Mouse (Mus musculus) left cerebral cortex, adult 18-20 months (tissue): Measurements from ENCODE around the gene Taf8. TPM values are rescaled to one million over a fixed set of nuclear protein-coding genes. Genes with fewer than 3 reads are reported as not detected.

Source experiments
- DNase-seq, 2 experiments: peaks; one replicate each; pipeline ENCODE4 v3.0.0; 2021 to 2022; ENCODE audit warnings: low spot score in 2 of 2, mixed read lengths in 1 of 2
- long read RNA-seq, 2 experiments: library from polyadenylated mRNA; stranded (forward); transcript quantifications; one replicate each; pipeline ENCODE4 v2.0.0; 2021
- total RNA-seq, 2 experiments: library from RNA; stranded (reverse); gene quantifications; 2 replicates each; pipeline ENCODE4 v1.2.3; 2021

Gene Taf8
- 10 to 100 TPM; 16.8 to 19.1 TPM for total RNA-seq
- long read RNA-seq, experiment 1, transcript Taf8-201 (9 exons, 2,784 nt): major isoform, 5 of 11 reads
- long read RNA-seq, experiment 1, partial matches to known transcripts: 1 of 11 reads
- long read RNA-seq, experiment 1, other reads (novel, unspliced or antisense): 0 of 11 reads
- long read RNA-seq, experiment 2, transcript Taf8-201 (9 exons, 2,784 nt): major isoform, 9 of 13 reads
- long read RNA-seq, experiment 2, partial matches to known transcripts: 1 of 13 reads
- long read RNA-seq, experiment 2, other reads (novel, unspliced or antisense): 2 of 13 reads

DNA sequence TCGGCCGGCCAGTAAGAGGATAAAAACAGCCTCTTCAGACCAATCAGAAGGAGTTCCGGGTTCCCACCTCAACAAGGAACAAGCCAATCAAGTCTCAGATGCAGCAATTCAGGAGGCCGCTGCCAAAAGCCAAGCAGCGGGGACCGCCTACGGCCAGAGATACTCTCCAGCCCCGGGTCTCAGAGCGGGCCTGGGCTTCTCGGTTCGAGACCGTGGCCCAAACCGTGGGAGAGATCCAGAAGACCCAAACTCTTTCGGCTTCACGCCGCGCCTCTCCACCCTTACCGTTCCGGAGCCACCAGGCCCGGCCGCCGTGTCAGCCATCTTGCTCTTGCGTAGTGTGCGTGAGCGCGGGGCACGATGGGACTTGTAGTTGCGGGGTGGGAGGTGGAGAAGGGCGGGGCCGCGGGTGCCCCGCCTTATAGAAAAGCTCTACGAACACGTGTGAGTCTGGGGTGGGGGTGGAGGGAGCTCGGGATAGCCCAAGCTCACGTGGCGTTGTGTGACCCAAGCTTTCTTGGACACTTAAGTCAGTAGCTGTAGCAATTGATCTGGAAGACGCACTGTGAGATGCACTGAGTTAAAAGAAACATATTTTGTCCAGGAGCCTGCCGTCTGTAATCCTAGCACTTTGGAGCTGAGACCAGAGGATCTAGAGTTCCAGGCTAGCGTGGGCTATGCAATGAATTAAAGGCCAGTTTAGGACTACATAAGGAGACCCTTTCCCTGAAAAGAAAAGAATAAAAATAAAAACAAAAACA lies at the start of gene Taf8:
Taf8 (minus strand) TSS at position 347 of the 761 bp plus-strand sequence.
- DNase-seq: peak; percentile 90 to 94

DNA sequence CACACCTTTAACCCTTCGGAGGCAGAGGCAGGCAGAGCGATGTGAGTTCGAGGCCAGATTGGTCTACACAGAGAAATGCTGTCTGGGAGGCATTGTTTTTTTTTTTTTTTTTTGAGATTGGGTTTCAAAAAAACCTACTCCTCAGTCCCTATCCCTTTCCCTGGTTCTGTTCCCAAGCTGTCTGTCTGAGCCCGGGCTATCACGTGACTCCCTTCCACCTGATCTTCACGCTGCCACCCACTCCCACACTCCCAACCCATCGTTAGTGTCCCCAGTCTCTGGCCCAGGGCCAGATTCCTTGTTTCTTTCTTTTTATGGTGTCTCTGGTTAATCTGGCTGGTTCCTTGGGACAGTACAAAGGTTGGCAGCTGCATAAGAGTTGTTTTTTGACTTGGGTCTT lies 49.0 kb upstream of the Taf8 start:
- DNase-seq: no peak

DNA sequence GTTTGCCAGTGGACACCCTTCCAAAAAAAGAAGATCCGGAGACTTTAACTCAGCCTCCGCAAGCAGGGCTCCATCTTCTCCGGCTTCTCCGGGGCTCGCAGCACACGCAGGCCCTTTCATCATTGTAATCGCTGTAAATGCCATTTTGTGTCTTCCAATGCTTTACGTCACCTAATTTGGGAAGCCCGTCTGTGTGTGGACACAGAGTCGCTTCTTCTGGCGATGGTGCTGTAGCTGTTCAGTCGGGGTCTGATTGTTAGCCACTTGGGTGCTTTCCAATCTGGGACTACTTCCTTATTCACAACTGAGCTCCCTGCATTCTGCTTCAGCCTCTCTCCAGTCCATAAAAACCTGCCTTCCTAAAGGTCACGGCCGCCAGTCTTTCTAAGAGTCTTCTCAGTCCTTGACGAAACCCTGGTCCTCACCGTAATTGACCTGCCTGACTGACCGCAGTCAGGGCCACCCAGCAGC lies 43.8 kb upstream of the Taf8 start:
- peak in 1 of 2 experiments; percentile 28 for DNase-seq

DNA sequence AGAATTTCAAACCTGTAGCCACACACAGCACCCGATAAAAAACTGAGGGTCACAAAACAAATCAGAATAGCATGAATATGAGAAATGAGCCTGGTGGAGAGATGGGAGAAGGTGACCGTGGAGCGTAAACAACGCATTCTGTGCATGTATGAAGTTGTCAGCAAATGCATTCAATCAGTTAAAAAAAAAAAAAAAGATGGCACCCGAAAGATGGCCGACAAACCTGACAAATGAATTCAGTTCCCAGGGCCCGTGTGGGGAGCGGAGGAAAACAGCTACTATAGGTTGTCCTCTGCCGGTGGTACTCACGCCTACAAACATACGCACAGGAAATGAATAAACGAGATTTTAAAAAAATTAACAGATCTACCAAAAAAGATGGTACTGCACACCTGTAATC lies 43.1 kb upstream of the Taf8 start:
- no peak for DNase-seq

DNA sequence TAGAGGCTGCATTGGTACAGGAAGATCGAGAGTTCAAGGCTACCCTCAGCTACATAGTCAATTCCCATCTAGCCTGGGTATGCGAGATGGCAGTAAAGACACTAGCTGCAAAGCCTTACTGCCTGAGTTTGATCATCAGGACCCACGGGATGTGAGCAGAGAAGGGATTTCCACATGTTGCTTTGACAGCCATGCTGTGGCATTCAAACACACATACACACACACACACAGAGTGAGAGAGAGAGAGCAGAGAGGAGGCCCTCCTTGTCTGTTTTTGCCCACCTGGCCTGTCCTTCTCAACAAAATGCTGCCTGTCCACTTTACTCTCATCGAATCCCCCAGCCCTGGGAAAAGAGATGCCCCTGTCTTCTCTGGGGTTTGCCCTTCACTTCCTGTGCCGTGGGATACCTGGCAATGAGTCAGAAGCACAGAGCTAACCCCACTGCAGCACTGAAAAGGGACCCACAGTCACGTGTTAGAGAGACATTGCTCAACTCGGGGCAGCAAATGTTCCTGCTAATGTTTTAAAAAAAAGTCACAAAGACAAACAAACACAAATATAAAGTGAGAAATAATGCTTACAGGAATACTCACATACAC lies 41.1 kb upstream of the Taf8 start:
- no peak for DNase-seq

DNA sequence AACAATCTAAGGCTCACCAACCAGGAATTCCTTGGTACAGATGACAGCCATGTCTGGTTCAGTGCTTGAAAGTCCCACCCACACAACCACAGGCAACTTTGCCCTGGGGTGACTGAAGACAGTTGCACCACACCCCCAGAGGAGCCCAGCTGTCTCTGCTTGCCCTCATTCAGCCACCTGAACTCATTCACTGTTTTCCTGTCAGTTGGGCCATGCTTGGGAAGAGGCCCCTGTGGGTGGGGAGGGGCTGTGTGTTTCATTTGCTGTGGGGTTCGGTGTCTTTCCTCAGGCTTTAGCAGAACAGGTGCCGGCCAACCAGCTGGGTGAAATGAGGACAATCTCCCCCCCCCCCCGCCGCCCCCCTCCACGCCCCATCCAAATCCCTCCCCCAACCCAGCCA lies 40.0 kb upstream of the Taf8 start:
- no peak for DNase-seq

- no peak for DNase-seq
These were observed 37.0 kb upstream of the Taf8 start for GRCm38 (mm10) chr17:47539128-47539527.

GRCm38 (mm10) chr17:47538049-47538448 lies 36.0 kb upstream of the Taf8 start:
- DNase-seq: no peak

DNA sequence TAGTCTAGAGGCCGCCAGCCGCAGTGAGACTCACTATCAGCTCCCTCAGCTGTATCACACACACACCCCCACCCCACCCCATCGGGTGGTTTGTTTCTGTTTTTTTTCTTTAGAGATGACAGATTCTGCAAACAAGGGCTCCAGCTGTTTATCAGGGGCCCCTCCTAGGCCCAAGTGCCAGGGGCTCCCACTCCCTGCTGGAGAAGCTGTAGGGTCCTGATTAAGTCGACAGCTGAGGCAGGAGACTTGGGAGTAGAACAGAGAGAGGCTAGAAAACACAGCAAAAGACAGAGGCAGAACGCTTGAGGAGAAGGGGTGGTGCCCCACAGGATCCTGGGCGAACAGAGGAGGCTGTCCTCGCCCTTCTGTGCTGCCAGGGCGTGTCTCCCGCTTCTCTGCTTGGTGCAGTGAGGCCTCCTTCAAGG lies 33.7 kb upstream of the Taf8 start:
- no peak for DNase-seq

DNA sequence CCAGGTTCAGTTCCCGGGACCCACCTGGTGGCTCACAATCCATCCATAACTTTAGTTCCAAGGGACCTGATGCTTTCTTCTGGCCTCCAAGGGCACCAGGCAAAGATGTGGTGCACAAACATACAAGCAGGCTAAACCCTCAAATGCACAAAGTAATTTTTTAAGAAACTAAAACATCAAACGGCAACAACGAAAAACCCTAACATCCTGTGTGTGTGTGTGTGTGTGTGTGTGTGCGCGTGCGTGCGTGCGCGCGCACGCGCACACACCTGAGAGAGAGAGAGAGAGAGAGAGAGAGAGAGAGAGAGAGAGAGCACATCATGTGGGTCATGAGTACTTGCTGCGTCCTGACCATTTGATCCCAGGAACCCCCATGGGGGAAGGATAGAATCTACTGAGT lies 31.6 kb upstream of the Taf8 start:
- no peak for DNase-seq

DNA sequence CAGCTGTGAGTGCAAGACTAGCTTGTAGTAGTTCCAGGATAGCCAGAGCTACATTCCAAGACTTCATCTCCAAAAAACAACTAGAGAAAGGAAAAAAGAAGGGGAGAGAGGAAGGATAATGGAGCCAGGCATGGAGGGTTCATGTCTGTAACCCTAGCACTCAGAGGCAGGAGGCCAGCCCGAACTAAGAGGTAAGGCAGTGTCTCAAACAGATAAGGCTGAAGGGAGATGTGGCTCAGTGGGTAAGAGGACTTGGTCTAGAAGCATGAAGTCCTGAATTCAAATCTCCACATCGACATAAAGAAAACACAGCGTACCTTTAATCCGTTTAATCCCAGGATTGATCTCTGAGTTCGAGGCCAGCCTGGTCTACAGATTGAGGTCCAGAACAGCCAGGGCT lies 30.3 kb upstream of the Taf8 start:
- DNase-seq: no peak

DNA sequence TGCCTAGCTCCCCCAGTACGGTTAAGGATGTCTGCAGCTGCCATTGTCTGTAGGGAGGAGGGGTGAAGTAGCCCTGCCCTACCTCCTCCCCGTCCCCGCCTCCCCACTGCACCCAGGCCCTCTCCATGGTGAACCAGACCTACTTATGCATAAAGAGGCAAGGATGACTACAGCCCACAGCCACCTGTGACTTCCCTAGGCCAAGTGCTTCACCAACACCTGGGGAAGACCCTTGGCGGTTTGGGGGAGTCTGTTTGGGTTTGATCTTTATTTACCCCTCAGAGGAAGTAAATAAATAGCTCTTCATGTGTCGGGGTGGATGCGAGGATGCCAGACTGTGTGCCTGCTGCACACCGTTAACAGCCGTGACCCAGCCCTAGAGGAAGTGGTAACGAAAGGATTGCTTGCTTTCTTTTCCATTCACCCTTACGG lies 29.3 kb upstream of the Taf8 start:
- DNase-seq: no peak

GRCm38 (mm10) chr17:47529595-47529994 lies 27.5 kb upstream of the Taf8 start:
- DNase-seq: no peak

DNA sequence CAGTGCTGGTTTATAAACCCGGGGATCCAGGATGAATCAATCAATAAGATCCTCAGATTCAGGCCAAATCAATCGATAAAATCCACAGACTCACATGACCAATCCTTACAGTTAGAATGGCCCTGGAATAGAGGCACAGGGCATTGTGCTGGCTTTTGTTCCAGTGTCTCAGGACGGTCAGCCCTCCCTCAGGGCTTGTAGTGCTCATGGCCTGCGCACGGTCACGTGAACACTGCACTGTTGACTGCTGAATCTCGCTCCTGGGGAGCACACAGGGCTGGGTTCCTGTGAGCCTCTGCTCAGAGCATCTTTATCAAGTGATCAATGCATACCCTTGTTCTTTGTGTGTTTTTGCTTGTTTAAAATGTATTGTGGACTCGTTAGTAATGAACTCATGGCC lies 26.8 kb upstream of the Taf8 start:
- DNase-seq: no peak

DNA sequence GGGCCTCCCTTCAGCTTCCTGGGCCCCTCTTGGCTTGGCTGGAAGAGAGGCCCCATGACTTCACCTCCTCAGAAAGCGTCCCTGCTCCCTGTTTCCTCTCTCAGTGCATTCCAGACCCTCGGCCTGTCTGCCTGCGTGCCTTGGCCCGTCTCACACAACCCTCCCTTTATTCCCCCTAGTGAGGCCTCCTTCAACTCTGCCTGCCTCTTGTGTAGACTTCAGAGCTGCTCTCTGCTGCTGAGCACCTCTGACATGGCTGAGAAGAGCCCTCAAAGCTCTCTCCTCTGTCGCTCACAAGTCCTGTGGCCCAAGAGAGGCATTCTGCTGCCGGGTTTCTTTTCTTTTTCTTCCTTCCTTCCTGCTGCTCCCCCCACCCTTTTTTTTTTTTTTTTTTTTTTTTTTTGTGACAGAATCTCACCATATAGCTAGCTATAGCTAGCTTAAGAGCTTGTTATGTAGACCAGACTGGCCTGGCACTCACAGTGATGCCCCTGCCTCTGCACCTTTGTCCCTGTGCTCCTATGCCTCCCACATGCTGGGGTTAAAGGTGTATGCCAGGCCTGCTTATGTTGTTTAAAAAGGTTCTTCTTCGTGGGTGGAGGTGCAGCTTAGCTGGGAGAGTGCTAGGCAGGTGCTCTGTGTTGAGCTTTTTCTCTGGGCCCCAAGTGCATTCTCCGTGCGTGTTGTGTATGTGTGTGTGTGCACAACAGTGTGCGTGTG lies 25.6 kb upstream of the Taf8 start:
- no peak for DNase-seq

DNA sequence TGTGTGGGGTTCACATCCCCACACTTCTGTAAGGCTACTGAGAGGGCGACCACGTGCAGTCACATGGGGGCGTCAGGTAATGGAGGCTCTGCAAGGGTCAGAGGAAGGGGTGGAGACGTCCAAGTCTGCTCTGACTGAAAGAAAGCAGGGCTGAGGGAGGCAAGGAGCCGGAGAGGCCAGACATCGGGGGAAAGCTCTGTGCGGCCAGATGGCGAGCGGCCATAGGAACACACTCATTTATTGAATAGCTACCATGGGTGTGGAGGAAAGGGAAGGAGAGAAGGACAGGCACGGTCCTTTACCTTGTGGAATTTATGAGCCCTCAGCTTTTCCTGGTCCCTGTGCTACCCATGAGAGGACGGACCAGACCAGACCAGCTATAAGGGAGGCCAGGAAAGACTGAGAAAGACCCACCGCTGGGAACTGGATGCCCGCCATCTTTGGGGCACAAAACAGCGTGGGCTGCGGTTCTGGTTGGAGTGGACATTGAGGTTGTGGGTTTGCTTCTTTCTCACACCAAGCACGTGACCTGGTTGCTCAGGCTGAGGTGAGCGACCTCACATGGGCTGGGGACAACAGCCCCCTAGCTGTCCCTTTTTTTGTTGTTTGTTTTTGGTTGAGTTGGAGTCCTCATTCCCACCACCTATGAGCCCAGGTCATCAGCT lies 24.9 kb upstream of the Taf8 start:
- no peak for DNase-seq

- no peak for DNase-seq
These were observed 22.9 kb upstream of the Taf8 start for GRCm38 (mm10) chr17:47524991-47525390.

DNA sequence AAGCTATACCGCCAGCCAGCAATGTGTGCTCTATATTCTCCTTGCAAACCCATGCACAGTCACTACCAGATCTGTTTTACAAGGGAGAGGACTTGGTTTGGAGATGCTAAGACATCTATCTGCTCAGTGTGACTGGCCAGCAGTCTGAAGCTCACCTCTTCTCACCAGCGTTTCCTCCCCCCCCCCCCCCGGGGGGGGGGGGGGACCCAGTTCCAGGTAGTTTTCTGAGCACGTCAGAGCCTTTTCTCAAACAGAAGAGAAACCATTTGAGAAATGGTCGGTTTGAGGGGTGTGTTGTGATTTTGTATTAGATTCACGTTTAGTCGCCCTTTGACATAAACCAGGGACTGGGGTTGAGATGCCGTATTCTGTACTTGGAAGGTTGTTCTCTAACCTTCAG lies 22.0 kb upstream of the Taf8 start:
- DNase-seq: no peak

DNA sequence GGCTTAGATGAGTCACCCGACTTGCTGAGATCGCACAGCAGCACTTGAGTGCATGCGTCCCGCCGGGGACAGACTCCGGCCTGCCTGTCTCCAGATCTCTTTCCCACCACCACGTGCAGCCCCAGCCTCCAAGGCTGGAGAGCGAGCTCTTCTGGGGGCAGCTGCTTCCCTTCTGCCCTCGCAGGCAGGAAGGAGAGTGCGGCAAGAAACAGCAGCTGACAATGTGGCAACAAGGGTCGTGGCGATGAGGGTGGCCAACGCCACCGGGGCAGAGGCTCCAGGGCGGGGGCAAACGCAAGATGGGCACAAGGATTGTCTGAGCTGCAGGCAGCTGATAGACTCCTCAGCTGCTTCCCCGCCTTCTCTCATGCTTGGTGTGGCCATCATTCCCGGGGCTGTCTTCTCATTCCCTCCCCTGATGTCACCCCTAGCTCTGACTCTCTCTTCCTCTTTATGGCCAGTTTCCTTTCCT lies 21.2 kb upstream of the Taf8 start:
- no peak for DNase-seq

DNA sequence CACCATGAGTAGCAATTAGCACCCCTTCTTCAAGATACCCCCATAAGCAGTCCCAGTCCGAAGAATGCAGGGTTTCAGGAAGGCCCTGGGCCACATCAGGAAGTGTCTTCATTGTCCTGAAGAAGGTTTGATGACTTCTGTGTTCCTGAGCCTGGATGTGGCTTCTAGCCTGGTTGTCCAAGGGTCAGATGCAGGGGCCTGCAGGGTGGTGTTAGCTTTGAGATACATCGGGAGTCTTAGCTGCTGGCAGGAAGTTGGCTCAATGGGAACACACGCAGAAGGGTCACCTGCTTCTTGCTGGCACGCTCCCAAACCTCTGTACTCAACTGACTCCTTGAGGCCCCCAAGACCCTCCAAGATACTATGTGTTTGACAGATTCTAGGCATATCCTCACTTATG lies 20.4 kb upstream of the Taf8 start:
- no peak for DNase-seq
